Mouse (Mus musculus) limb, embryonic 12.5 days (tissue): Measurements from ENCODE around the gene Meis1. TPM values are rescaled to one million over a fixed set of nuclear protein-coding genes. Genes with fewer than 3 reads are reported as not detected.

Experiments used
- ATAC-seq: fragments of 200-750 bp; cut with Nextera tagmentation; 2 replicates; pipeline ENCODE4 v1.8.0; 2017; ENCODE audit warnings: low read depth, moderate TSS enrichment; ENCODE audit not compliant: insufficient number of reproducible peaks, insufficient read depth, low FRiP score, low TSS enrichment
- H3K27ac ChIP-seq: fragments of 300-500 bp; sonication (generic); 2 replicates; pipeline ENCODE4 v1.5.1; 2016; ENCODE audit warnings: mild to moderate bottlenecking, moderate library complexity
- H3K27me3 ChIP-seq: fragments of 300-500 bp; sonication (generic); 2 replicates; pipeline ENCODE4 v1.6.1; 2016; ENCODE audit warnings: mild to moderate bottlenecking, moderate library complexity
- H3K36me3 ChIP-seq: fragments of 300-500 bp; sonication (generic); 2 replicates; pipeline ENCODE4 v1.6.1; 2016; ENCODE audit warnings: mild to moderate bottlenecking, moderate library complexity
- H3K4me1 ChIP-seq: fragments of 300-500 bp; sonication (generic); replicated peaks from 2 replicates; pipeline ENCODE4 v1.6.1; 2016
- H3K4me2 ChIP-seq: fragments of 300-500 bp; sonication (generic); 2 replicates; pipeline ENCODE4 v1.6.1; 2016; ENCODE audit warnings: mild to moderate bottlenecking, moderate library complexity
- H3K4me3 ChIP-seq: fragments of 300-500 bp; sonication (generic); replicated peaks from 2 replicates; pipeline ENCODE4 v1.5.1; 2016; ENCODE audit warnings: mild to moderate bottlenecking
- H3K9ac ChIP-seq: fragments of 300-500 bp; sonication (generic); replicated peaks from 2 replicates; pipeline ENCODE4 v1.6.1; 2016; ENCODE audit warnings: mild to moderate bottlenecking, moderate library complexity
- H3K9me3 ChIP-seq: fragments of 300-500 bp; sonication (generic); 2 replicates; pipeline ENCODE4 v1.6.1; 2016; ENCODE audit warnings: mild to moderate bottlenecking, moderate library complexity
- WGBS: fragments of 180-500 bp; shearing (Covaris S2); methylation state at CpG from one replicate; pipeline ENCODE4 v1.1.7; 2016; 5-methylcytosine and 5-hydroxymethylcytosine counted together
- polyA plus RNA-seq: library from polyadenylated mRNA; unstranded; fragments of >200 nt; fragmentation: Nextera tagmentation; extraction: Ambion mirVana; gene quantifications from 2 replicates; pipeline ENCODE4 v1.2.1, GENCODE M21; 2016

Meis1 gene
- polyA plus RNA-seq, 1 experiment from 2014 or later: 35.1 TPM

GRCm38 (mm10) chr11:18845900-18846299, 172.9 kb downstream of the Meis1 start:
- Histone ChIP-seq H3K27me3 (no peaks in the 10 kb centered on the region), H3K4me1 (no peaks in the 10 kb centered on the region), H3K9me3 (no peaks in the 10 kb centered on the region), H3K9ac (no peak overlapping the region), H3K4me3 (no peak overlapping the region), H3K4me2 (no peak overlapping the region), H3K36me3 (no peaks in the 10 kb centered on the region), H3K27ac (no peak overlapping the region)
- 81% methylated on average over 3 of the region's 3 CpGs for whole genome bisulfite sequencing
- ATAC-seq: no peak

GRCm38 (mm10) chr11:18845466-18845865, 173.3 kb downstream of the Meis1 start:
- no peak overlapping the region for H3K27ac ChIP-seq
- WGBS: 53% methylated on average over 6 of the region's 6 CpGs
- no peaks in the 10 kb centered on the region for H3K9me3 ChIP-seq
- no peaks in the 10 kb centered on the region for H3K36me3 ChIP-seq
- ATAC-seq: no peak
- no peaks in the 10 kb centered on the region for H3K27me3 ChIP-seq
- no peak overlapping the region for H3K4me2 ChIP-seq
- H3K4me1 ChIP-seq: no peaks in the 10 kb centered on the region
- H3K4me3 ChIP-seq: no peak overlapping the region
- H3K9ac ChIP-seq: no peak overlapping the region

GRCm38 (mm10) chr11:18830087-18830486, 188.7 kb downstream of the Meis1 start:
- H3K27ac ChIP-seq: no peak overlapping the region
- ATAC-seq: no peak

More at GRCm38 (mm10) chr11:18830087-18830486, 188.7 kb downstream of the Meis1 start:
- no peak overlapping the region for H3K4me2 ChIP-seq
- no peaks in the 10 kb centered on the region for H3K27me3 ChIP-seq
- no peaks in the 10 kb centered on the region for H3K9me3 ChIP-seq
- no peaks in the 10 kb centered on the region for H3K36me3 ChIP-seq
- no peak overlapping the region for H3K4me3 ChIP-seq
- H3K9ac ChIP-seq: no peak overlapping the region
- H3K4me1 ChIP-seq: no peaks in the 10 kb centered on the region
